Mouse (Mus musculus) ES-E14 (cell line): Measurements from ENCODE around the gene Slc22a12.

ENCODE experiments used
- HCFC1 ChIP-seq: IDR thresholded peaks from 2 replicates; pipeline ENCODE4 v1.6.1; 2012; ENCODE audit warnings: low read length, inconsistent platforms, borderline replicate concordance; ENCODE audit not compliant: insufficient read depth
- MAFK ChIP-seq: IDR thresholded peaks from 2 replicates; pipeline ENCODE4 v1.6.1; 2014; ENCODE audit warnings: mild to moderate bottlenecking, low read depth, low read length, inconsistent platforms; ENCODE audit not compliant: insufficient read depth
- ZNF384 ChIP-seq: IDR thresholded peaks from 2 replicates; pipeline ENCODE4 v1.6.1; 2012; ENCODE audit warnings: low read depth, low read length, inconsistent platforms

DNA sequence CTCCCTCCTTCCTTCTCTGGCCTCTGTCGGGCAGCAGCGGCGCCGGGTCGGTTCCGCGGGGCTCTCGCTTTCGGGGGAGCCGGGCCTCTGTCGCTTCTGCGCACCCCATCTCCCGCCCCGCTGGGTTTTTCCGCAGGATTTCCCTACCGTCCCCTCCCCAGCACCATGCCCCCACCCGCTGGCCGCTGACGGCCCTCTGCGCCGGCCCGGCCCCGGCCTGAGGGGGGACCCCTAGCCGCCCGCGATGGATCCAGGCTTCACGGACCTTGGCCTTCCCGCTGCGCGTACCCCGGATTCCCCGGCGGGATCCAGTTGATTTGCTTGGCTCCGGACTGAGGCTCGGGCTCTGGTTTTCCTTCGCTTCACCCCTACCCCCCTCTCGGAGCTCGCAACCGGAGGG, 45.0 kb downstream of the Slc22a12 start:
- TF ChIP-seq ZNF384 (no peak), MAFK (no peak), HCFC1 (no peak)
